Mouse (Mus musculus) frontal cortex, adult 2 months (tissue): ENCODE measurements around the gene Olfr71. TPM values are rescaled to one million over a fixed set of nuclear protein-coding genes. Genes with fewer than 3 reads are reported as not detected.

Experiments
- DNase-seq, 2 experiments: peaks; one replicate each; pipeline ENCODE4 v3.0.0; 2022; ENCODE audit warnings: low spot score in 1 of 2; ENCODE audit errors: extremely low spot score in 1 of 2
- polyA plus RNA-seq: library from polyadenylated mRNA; depleted of rRNA; stranded (reverse); fragments of >200 nt; gene quantifications from 2 replicates; pipeline ENCODE4 v1.2.3, GENCODE M21; 2012; rRNA removed

Gene Olfr71
- polyA plus RNA-seq: not detected in 2 replicates

DNA sequence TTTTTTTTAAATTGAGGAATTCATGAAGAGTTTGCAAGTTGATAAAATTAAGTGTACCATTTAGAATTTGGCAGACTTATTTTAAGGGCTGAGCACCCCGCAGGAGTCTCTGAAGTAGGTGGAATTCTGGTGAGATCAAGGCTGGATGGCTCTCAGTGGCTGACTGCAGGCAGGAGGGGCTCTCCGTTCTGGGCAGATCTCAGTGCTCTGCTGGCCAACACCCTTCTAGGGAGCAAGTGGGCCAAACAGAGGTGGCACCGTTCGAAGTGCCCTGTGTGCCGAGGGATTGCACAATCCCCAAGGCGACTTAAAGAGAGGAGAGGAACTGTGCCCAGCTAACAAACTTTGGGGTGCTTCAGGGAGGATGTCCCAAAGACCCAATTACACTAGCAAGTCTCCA is at the start of gene Olfr71:
Gene Olfr71 (minus strand): TSS at position 387 of the 400 bp plus-strand sequence.
- no peak for DNase-seq

DNA sequence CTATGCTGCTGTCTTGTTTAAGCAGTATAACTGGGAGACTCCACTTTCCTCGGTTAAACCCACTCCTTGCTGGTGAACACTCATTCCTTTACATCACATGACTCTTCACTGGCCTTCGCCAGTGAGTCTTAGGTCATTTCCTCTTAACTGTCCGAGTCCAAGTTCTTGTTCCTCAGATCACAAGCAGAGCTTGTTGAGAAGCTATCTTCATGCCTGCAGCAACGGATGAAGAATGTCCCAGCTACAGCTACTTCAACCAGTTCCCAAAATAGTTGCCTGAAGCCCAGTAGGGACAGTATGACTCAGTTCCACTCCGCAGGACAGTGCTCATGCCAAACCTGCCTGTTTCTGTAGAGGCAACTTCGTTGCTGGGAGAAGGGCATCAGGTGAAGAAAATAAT is 47.2 kb upstream of the Olfr71 start:
- DNase-seq: no peak

DNA sequence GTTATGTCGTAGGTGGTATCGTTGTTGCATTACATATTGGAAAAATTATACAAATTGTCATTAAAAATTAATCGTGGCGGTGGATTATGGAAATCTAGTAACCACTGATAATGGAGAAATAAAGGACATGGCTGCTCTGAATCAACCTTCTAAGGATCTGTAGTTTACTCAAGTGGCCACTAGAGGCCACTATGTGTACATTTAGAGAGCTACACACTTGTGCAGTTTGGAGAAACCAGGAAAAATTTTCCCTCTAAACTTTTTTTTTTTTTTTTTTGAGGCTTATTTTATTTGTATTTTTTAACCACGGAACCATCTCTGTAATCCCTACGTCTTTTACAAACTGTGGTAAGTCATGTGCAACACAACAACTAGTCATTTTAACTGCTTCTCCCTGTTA is 35.1 kb upstream of the Olfr71 start:
- peak in 1 of 2 experiments; percentile 66 for DNase-seq

- DNase-seq: no peak
These were observed 33.0 kb upstream of the Olfr71 start for GRCm38 (mm10) chr4:43743099-43743498.

GRCm38 (mm10) chr4:43742637-43743036 is 32.6 kb upstream of the Olfr71 start:
- DNase-seq: no peak

DNA sequence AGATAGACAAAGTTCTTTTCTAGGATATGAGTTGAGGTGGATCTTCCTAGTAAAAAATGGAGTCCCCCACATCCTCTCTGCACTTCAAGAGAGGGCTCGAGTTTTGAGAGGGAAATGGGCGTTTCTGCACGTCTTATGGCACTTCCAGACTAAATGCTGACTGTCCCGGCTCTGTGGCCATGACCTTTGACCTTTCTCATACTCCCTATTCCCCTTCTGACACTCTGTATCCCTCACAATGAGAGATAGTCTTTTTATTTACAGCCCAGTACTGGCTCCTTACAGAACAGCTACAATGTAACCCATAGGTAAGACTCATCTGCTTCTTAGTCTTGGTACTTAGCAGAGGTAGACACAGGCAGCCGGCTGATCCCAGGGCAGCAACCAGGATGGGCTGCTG is 31.5 kb upstream of the Olfr71 start:
- DNase-seq: no peak

GRCm38 (mm10) chr4:43738989-43739674 is 29.1 kb upstream of the Olfr71 start:
- no peak for DNase-seq

GRCm38 (mm10) chr4:43737144-43737543 is 27.1 kb upstream of the Olfr71 start:
- DNase-seq: no peak

- DNase-seq: no peak
These were observed 23.1 kb upstream of the Olfr71 start for GRCm38 (mm10) chr4:43733186-43733585.

DNA sequence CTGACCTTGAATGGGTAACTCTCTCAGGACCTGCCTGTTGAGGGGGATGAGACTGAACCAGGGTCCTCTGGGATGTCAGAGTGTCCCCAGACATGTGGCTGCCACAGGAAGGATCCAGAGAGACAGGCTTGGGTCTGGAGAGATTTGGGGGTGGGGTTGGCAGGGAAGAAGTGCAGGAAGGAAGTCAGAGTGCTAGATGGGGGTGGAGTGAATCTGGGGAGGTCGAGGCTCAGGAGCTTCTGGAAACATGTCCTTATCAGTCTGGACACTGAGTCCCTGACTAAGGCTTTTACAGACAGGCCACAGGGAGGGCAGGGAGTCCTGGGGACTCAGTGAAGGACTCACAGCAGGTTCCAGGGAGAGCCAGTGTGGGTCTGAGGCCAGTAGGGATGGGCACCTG is 22.1 kb upstream of the Olfr71 start:
- DNase-seq: no peak

DNA sequence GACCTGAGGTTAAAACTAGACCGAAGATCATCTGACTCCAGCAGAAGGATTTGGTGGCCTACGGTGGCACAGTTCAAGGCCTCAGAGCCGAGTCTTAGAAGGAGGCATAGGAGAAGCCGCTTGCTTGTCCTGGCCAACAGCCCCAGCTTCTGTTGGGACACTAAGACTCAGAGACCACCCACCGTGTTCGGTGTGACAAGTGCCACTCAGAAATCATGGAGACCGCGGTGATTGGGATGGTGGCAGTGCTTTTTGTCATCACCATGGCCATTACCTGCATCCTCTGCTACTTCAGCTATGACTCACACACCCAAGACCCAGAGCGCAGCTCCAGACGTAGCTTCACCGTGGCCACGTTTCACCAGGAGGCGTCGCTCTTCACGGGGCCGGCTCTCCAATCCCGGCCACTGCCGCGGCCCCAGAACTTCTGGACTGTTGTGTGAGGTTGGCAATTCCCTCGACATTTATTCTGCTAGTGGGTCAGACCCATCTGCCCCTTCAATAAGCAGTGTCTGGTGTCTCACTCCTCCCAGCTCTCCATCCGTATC is 20.8 kb upstream of the Olfr71 start:
- DNase-seq: no peak

- no peak for DNase-seq
These were observed 19.9 kb upstream of the Olfr71 start, which contains the start of gene Spaar for GRCm38 (mm10) chr4:43729794-43730550. Gene Spaar, plus strand, starts transcription at chr4:43730034.

DNA sequence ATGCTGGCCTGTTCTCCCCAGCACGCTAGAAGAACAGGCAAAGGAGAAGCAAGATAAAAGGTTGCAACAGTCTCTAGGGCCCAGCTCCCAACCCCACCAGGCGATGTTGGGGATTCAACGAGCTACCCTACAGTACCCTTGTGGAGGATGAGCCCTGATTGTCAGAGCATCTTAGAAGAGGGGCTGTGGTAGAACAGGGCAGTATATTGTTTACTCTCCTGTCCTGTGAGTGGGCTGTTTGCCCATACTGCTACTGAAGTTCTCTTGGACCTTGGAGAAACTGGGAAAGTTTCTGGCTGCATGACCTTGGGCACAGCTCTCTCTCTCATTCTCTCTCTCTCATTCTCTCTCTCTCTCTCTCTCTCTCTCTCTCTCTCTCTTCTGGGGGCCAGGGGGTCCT is 19.1 kb upstream of the Olfr71 start:
- no peak for DNase-seq

- DNase-seq: no peak
These were observed 18.5 kb upstream of the Olfr71 start for GRCm38 (mm10) chr4:43728576-43728954.

- no peak for DNase-seq
These were observed 17.9 kb upstream of the Olfr71 start for GRCm38 (mm10) chr4:43727718-43728575.

DNA sequence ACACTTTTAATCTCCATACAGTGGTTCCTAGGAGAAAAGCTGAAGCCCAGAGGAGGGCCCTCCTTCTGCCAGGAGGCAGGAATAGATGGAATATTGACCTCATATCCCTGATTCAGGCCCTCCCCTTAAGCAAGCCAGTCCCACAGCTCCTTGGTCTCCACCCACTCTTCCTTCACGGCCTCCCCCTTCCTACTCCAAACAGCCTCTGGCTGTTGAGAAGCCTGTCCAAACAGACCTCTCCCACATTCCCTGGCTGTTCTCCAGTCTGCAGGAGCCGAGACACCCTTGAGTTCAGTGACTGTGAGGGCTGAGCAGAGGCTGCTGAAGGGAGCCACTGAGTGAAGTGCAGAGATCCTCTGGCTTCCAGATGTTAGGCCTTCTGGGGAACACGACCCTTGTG is 16.9 kb upstream of the Olfr71 start, which contains the start of gene Hrct1:
Gene Hrct1 (plus strand): TSS at position 194 of the 400 bp plus-strand sequence.
- peak; percentile 36 to 53 for DNase-seq

GRCm38 (mm10) chr4:43726228-43726993 is 16.4 kb upstream of the Olfr71 start:
- no peak for DNase-seq

GRCm38 (mm10) chr4:43724764-43725163 is 14.7 kb upstream of the Olfr71 start:
- peak in 1 of 2 experiments; percentile 44 for DNase-seq

GRCm38 (mm10) chr4:43722191-43722590 is 12.1 kb upstream of the Olfr71 start:
- DNase-seq: peak in 1 of 2 experiments; percentile 36
